Mouse (Mus musculus): Measurements from ENCODE around the gene Pdcd4.

DNA sequence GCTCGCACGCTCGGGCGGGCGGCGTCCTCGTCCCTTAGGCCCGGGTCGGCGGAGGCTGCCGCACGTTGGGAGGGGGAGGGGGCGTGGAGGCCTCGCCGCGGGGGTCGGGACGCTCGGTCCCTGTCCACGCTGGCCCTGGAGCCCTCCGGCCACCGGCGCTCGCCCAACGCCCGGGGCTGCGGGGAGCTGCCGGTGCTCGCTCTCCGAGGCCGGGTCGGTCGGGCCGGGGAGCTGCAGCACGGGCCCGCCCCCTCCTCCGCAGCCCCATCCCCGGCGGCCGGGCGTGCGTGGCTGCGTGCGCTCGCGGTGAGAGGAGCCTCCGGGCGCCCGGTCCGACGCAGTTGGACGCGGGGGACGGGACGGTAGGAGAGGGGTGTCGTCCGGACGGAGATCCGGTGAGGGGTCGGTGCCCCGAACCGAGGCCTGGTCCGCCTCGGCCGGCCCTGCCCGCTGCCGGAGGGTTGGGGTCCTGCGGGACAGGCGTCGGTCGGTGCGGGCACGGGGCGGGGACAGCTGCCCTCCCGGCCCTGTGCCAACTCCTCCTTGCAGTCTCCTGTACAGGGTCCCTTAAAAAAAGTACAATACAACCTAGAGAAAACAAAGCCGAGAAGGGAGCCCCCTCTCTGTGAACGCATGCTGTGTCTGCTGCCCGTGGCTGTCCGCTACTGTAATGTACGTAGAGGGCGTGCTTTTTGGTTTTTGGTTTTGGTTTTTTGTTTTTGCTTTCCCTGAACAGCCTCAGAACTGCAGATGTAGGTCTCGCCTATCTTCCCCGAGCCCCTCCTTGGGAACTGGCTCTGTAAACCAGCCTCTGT is 11.7 kb downstream of the Pdcd4 start:
- peak; percentile 38; the same call in 1 of the 2 replicates for TF ChIP-seq CTCF (IDR thresholded peaks at IDR 0.05; ENCODE audit: extremely low read depth, insufficient read length, insufficient replicate concordance, low read depth, low read length)
- TF ChIP-seq POLR2A (IDR thresholded peaks at IDR 0.05; ENCODE audit: low read depth, low read length): no peak; the same call in 1 of the 2 replicates
